Mouse (Mus musculus) midbrain, embryonic 14.5 days (tissue): ENCODE results near the gene Vat1. TPM values are rescaled to one million over a fixed set of nuclear protein-coding genes. Genes with fewer than 3 reads are reported as not detected.
"Not testable (repeated sequence)": the region's sequence is repeated elsewhere in the genome, so short reads cannot be mapped to it uniquely, and the experiment has no call there.

ENCODE experiments used
- ATAC-seq: fragments of 200-750 bp; cut with Nextera tagmentation; 2 replicates; pipeline ENCODE4 v1.8.0; 2017; ENCODE audit warnings: moderate number of reproducible peaks, moderate library complexity; ENCODE audit not compliant: low FRiP score, low TSS enrichment
- DNase-seq: peaks from one replicate; pipeline ENCODE4 v3.0.0-alpha.2; 2015
- H3K27ac ChIP-seq: fragments of 300-500 bp; sonication (generic); replicated peaks from 2 replicates; pipeline ENCODE4 v1.5.1; 2014; ENCODE audit warnings: mild to moderate bottlenecking, low read depth, low read length, moderate library complexity
- H3K27me3 ChIP-seq: fragments of 300-500 bp; sonication (generic); 2 replicates; pipeline ENCODE4 v1.6.1; 2014; ENCODE audit warnings: low read length, control low read depth, mixed read lengths; ENCODE audit not compliant: control insufficient read depth, insufficient read depth
- H3K36me3 ChIP-seq: fragments of 300-500 bp; sonication (generic); 2 replicates; pipeline ENCODE4 v1.6.1; 2014; ENCODE audit warnings: low read length, control low read depth; ENCODE audit not compliant: control insufficient read depth, insufficient read depth
- H3K4me1 ChIP-seq: fragments of 300-500 bp; sonication (generic); 2 replicates; pipeline ENCODE4 v1.6.1; 2014; ENCODE audit warnings: mild to moderate bottlenecking, antibody characterized with exemption, low read length, control low read depth; ENCODE audit not compliant: control insufficient read depth, insufficient read depth
- H3K4me2 ChIP-seq: fragments of 300-500 bp; sonication (generic); 2 replicates; pipeline ENCODE4 v1.6.1; 2014; ENCODE audit warnings: mild to moderate bottlenecking, low read length, moderate library complexity
- H3K4me3 ChIP-seq: fragments of 300-500 bp; sonication (generic); replicated peaks from 2 replicates; pipeline ENCODE4 v1.5.1; 2014; ENCODE audit warnings: low read depth, low read length
- H3K9ac ChIP-seq: fragments of 300-500 bp; sonication (generic); replicated peaks from 2 replicates; pipeline ENCODE4 v1.6.1; 2014; ENCODE audit warnings: mild to moderate bottlenecking, low read length, moderate library complexity
- H3K9me3 ChIP-seq: fragments of 300-500 bp; sonication (generic); 2 replicates; pipeline ENCODE4 v1.6.1; 2016; ENCODE audit warnings: low read length, control low read depth, mixed read lengths; ENCODE audit not compliant: control insufficient read depth
- WGBS: fragments of 180-500 bp; shearing (Covaris S2); extraction: QIAGEN DNeasy Blood & Tissue Kit; methylation state at CpG from one replicate; pipeline ENCODE4 v1.1.7; 2014; 5-methylcytosine and 5-hydroxymethylcytosine counted together
- polyA plus RNA-seq: library from polyadenylated mRNA; unstranded; fragments of >200 nt; fragmentation: Nextera tagmentation; extraction: Ambion mirVana; gene quantifications from 2 replicates; pipeline ENCODE4 v1.2.1, GENCODE M21; 2014

Vat1 gene
- polyA plus RNA-seq, 1 experiment from 2014 or later = 99.9 TPM

GRCm38 (mm10) chr11:101442760-101443159 lies 23.3 kb downstream of the Vat1 start:
- 1% methylated on average over 14 of the region's 14 CpGs for WGBS

GRCm38 (mm10) chr11:101442127-101442693 lies 23.8 kb downstream of the Vat1 start, which contains the start of gene Rpl27:
Gene Rpl27, plus strand, starts transcription at chr11:101442298.
- Histone ChIP-seq H3K27me3 (no peaks in the 10 kb centered on the region), H3K4me3 (peak within 1 kb of the TSS; percentile 59), H3K9ac (peak within 1 kb of the TSS; percentile 95), H3K4me1 (peaks cover 10% of the 10 kb centered on the region), H3K27ac (peak within 1 kb of the TSS; percentile 96), H3K4me2 (peak within 1 kb of the TSS; percentile 98), H3K9me3 (no peaks in the 10 kb centered on the region), H3K36me3 (peaks cover 29% of the 10 kb centered on the region)
- peak; percentile 97 for ATAC-seq
- under 1% methylated on average over 42 of the region's 42 CpGs for WGBS
- DNase-seq = peak; percentile 98

More at GRCm38 (mm10) chr11:101442760-101443159, 23.3 kb downstream of the Vat1 start:
- Histone ChIP-seq H3K36me3 (peaks cover 29% of the 10 kb centered on the region), H3K27ac (peak overlapping the region; percentile 96), H3K4me2 (peak overlapping the region; percentile 98), H3K4me1 (peaks cover 10% of the 10 kb centered on the region), H3K9ac (peak overlapping the region; percentile 95), H3K4me3 (peak overlapping the region; percentile 59), H3K9me3 (no peaks in the 10 kb centered on the region), H3K27me3 (no peaks in the 10 kb centered on the region)
- ATAC-seq (no peak), DNase-seq (no peak)

GRCm38 (mm10) chr11:101441450-101442126 lies 24.4 kb downstream of the Vat1 start:
- not testable (repeated sequence) for H3K27ac ChIP-seq, H3K9me3 ChIP-seq, H3K9ac ChIP-seq, H3K27me3 ChIP-seq, DNase-seq, ATAC-seq, H3K4me1 ChIP-seq
- Histone ChIP-seq H3K4me2 (peak overlapping the region; percentile 42), H3K36me3 (peaks cover 29% of the 10 kb centered on the region), H3K4me3 (peak overlapping the region; percentile 15; the same call in 1 of the 2 replicates)
- 39% methylated on average over 15 of the region's 15 CpGs for WGBS

- H3K4me1 ChIP-seq, H3K9me3 ChIP-seq, H3K9ac ChIP-seq, H3K4me3 ChIP-seq, H3K4me2 ChIP-seq, H3K27ac ChIP-seq, DNase-seq, ATAC-seq, H3K27me3 ChIP-seq: not testable (repeated sequence)
- H3K36me3 ChIP-seq = peaks cover 30% of the 10 kb centered on the region
- 70% methylated on average over 3 of the region's 3 CpGs for WGBS
These were observed 28.0 kb downstream of the Vat1 start for GRCm38 (mm10) chr11:101438006-101438405.

- no peak overlapping the region for H3K27ac ChIP-seq
- WGBS = 34% methylated on average over 4 of the region's 4 CpGs
These were observed 29.1 kb downstream of the Vat1 start for GRCm38 (mm10) chr11:101436916-101437315.

GRCm38 (mm10) chr11:101435831-101436230 lies 30.2 kb downstream of the Vat1 start:
- Histone ChIP-seq H3K4me1 (no peaks in the 10 kb centered on the region), H3K27me3 (no peaks in the 10 kb centered on the region), H3K9ac (no peak overlapping the region), H3K36me3 (peaks cover 52% of the 10 kb centered on the region), H3K9me3 (no peaks in the 10 kb centered on the region), H3K4me2 (no peak overlapping the region), H3K27ac (no peak overlapping the region), H3K4me3 (no peak overlapping the region)
- 85% methylated on average over 4 of the region's 4 CpGs for WGBS
- no peak for DNase-seq
- no peak for ATAC-seq

More at GRCm38 (mm10) chr11:101436916-101437315, 29.1 kb downstream of the Vat1 start:
- Histone ChIP-seq H3K9me3 (no peaks in the 10 kb centered on the region), H3K27me3 (no peaks in the 10 kb centered on the region), H3K4me2 (no peak overlapping the region), H3K36me3 (peaks cover 41% of the 10 kb centered on the region), H3K9ac (no peak overlapping the region), H3K4me1 (no peaks in the 10 kb centered on the region), H3K4me3 (no peak overlapping the region)
- DNase-seq (no peak), ATAC-seq (no peak)

- Histone ChIP-seq H3K4me1 (no peaks in the 10 kb centered on the region), H3K27ac (no peak overlapping the region), H3K4me2 (no peak overlapping the region), H3K9me3 (no peaks in the 10 kb centered on the region), H3K9ac (no peak overlapping the region), H3K27me3 (no peaks in the 10 kb centered on the region), H3K4me3 (no peak overlapping the region), H3K36me3 (peaks cover 72% of the 10 kb centered on the region)
- 92% methylated on average over 13 of the region's 13 CpGs for WGBS
- DNase-seq = no peak
- no peak for ATAC-seq
These were observed 32.6 kb downstream of the Vat1 start for GRCm38 (mm10) chr11:101433396-101433795.

GRCm38 (mm10) chr11:101431327-101431726 lies 34.7 kb downstream of the Vat1 start:
- Histone ChIP-seq H3K27ac (no peak overlapping the region), H3K27me3 (no peaks in the 10 kb centered on the region), H3K4me2 (no peak overlapping the region), H3K9me3 (no peaks in the 10 kb centered on the region), H3K36me3 (peaks cover 72% of the 10 kb centered on the region), H3K9ac (no peak overlapping the region), H3K4me3 (no peak overlapping the region), H3K4me1 (peaks cover 9% of the 10 kb centered on the region)
- no peak for ATAC-seq
- DNase-seq = no peak
- WGBS = 91% methylated on average over 9 of the region's 9 CpGs

- Histone ChIP-seq H3K36me3 (peaks cover 24% of the 10 kb centered on the region), H3K9ac (peak overlapping the region; percentile 80; the same call in 1 of the 2 replicates), H3K27me3 (no peaks in the 10 kb centered on the region), H3K4me1 (peaks cover 23% of the 10 kb centered on the region), H3K4me2 (peak overlapping the region; percentile 79), H3K9me3 (no peaks in the 10 kb centered on the region), H3K27ac (no peak overlapping the region), H3K4me3 (peak overlapping the region; percentile 84)
- DNase-seq (no peak), ATAC-seq (no peak)
- 72% methylated on average over 8 of the region's 8 CpGs for WGBS
These were observed 39.9 kb downstream of the Vat1 start for GRCm38 (mm10) chr11:101426165-101426564.
